Mouse (Mus musculus) ES-Bruce4 (cell line): ENCODE measurements at regions not wholly inside any gene's neighbourhood (a gene's known extent, or its start where the extent isn't known, plus 50 kb on each side); places are given as distances from the start of the nearest gene placed in this dataset.

ENCODE experiments used
- H3K27ac ChIP-seq: 2 replicates; pipeline ENCODE4 v1.5.1; 2012; ENCODE audit warnings: low read length, inconsistent platforms; ENCODE audit not compliant: insufficient read depth
- H3K27me3 ChIP-seq: 2 replicates; pipeline ENCODE4 v1.6.1; 2012; ENCODE audit warnings: mild to moderate bottlenecking, low read length, inconsistent platforms; ENCODE audit not compliant: control insufficient read depth, poor library complexity, insufficient read depth, severe bottlenecking
- H3K36me3 ChIP-seq: 2 replicates; pipeline ENCODE4 v1.6.1; 2012; ENCODE audit warnings: inconsistent platforms, mild to moderate bottlenecking, low read length, moderate library complexity; ENCODE audit not compliant: control insufficient read depth, poor library complexity, insufficient read depth, severe bottlenecking
- H3K4me1 ChIP-seq: one replicate; pipeline ENCODE4 v1.8.1; 2011; ENCODE audit warnings: low read length; ENCODE audit not compliant: control insufficient read depth, insufficient read depth
- H3K4me3 ChIP-seq: 2 replicates; pipeline ENCODE4 v1.5.1; 2011; ENCODE audit warnings: low read depth, mild to moderate bottlenecking, low read length
- H3K9ac ChIP-seq: 2 replicates; pipeline ENCODE4 v1.6.1; 2012; ENCODE audit warnings: low read depth, mild to moderate bottlenecking, inconsistent platforms; ENCODE audit not compliant: poor library complexity, severe bottlenecking
- H3K9me3 ChIP-seq: replicated peaks from 2 replicates; pipeline ENCODE4 v1.6.1; 2012; ENCODE audit warnings: mild to moderate bottlenecking, low read length, inconsistent platforms; ENCODE audit not compliant: control insufficient read depth, poor library complexity, insufficient read depth, severe bottlenecking
- CTCF ChIP-seq: IDR thresholded peaks from one replicate; pipeline ENCODE4 v1.8.1; 2011; ENCODE audit warnings: low read depth, low read length
- EP300 ChIP-seq: IDR thresholded peaks from 2 replicates; pipeline ENCODE4 v1.6.1; 2011; ENCODE audit warnings: low read depth, low read length; ENCODE audit not compliant: insufficient read depth
- POLR2A ChIP-seq: IDR thresholded peaks from one replicate; pipeline ENCODE4 v1.8.1; 2011; ENCODE audit warnings: low read length; ENCODE audit not compliant: insufficient read depth

GRCm38 (mm10) chr16:49493881-49494280 is 205.2 kb upstream of the Ift57 start:
- Histone ChIP-seq H3K9ac (no peak overlapping the region), H3K4me3 (no peak overlapping the region), H3K9me3 (peaks cover 9% of the 10 kb centered on the region), H3K27ac (no peak overlapping the region), H3K36me3 (no peaks in the 10 kb centered on the region), H3K27me3 (no peaks in the 10 kb centered on the region), H3K4me1 (no peaks in the 10 kb centered on the region)
- TF ChIP-seq CTCF (no peak), EP300 (no peak), POLR2A (no peak)

GRCm38 (mm10) chr16:49497521-49498010 is 201.5 kb upstream of the Ift57 start:
- no peaks in the 10 kb centered on the region for H3K36me3 ChIP-seq
- no peaks in the 10 kb centered on the region for H3K4me1 ChIP-seq
- no peak overlapping the region for H3K4me3 ChIP-seq
- H3K9me3 ChIP-seq: no peaks in the 10 kb centered on the region
- H3K9ac ChIP-seq: no peak overlapping the region
- no peak overlapping the region for H3K27ac ChIP-seq
- no peak for TF ChIP-seq EP300
- no peak for TF ChIP-seq CTCF
- no peak for TF ChIP-seq POLR2A
- H3K27me3 ChIP-seq: no peaks in the 10 kb centered on the region

- Histone ChIP-seq H3K27ac (no peak overlapping the region), H3K4me3 (no peak overlapping the region), H3K9me3 (no peaks in the 10 kb centered on the region), H3K36me3 (no peaks in the 10 kb centered on the region), H3K9ac (no peak overlapping the region), H3K4me1 (no peaks in the 10 kb centered on the region), H3K27me3 (no peaks in the 10 kb centered on the region)
- TF ChIP-seq EP300: no peak
- peak; percentile 17 for TF ChIP-seq CTCF
Observed at GRCm38 (mm10) chr16:49500818-49501217, 198.2 kb upstream of the Ift57 start.

- H3K27ac ChIP-seq: no peak overlapping the region
- H3K27me3 ChIP-seq: no peaks in the 10 kb centered on the region
- no peak for TF ChIP-seq EP300
- no peak for TF ChIP-seq CTCF
- TF ChIP-seq POLR2A: no peak
- no peak overlapping the region for H3K9ac ChIP-seq
- H3K9me3 ChIP-seq: no peaks in the 10 kb centered on the region
- no peaks in the 10 kb centered on the region for H3K4me1 ChIP-seq
- no peaks in the 10 kb centered on the region for H3K36me3 ChIP-seq
- H3K4me3 ChIP-seq: no peak overlapping the region
Observed at GRCm38 (mm10) chr16:49503897-49504413, 195.1 kb upstream of the Ift57 start.

GRCm38 (mm10) chr16:49504669-49505068 is 194.4 kb upstream of the Ift57 start:
- Histone ChIP-seq H3K27me3 (no peaks in the 10 kb centered on the region), H3K4me1 (no peaks in the 10 kb centered on the region), H3K36me3 (no peaks in the 10 kb centered on the region), H3K27ac (no peak overlapping the region), H3K9me3 (no peaks in the 10 kb centered on the region), H3K4me3 (no peak overlapping the region), H3K9ac (no peak overlapping the region)
- TF ChIP-seq CTCF (no peak), POLR2A (no peak), EP300 (no peak)

GRCm38 (mm10) chr16:49505271-49505670 is 193.8 kb upstream of the Ift57 start:
- Histone ChIP-seq H3K4me1 (no peaks in the 10 kb centered on the region), H3K9ac (no peak overlapping the region), H3K4me3 (no peak overlapping the region), H3K9me3 (no peaks in the 10 kb centered on the region), H3K36me3 (no peaks in the 10 kb centered on the region), H3K27me3 (no peaks in the 10 kb centered on the region), H3K27ac (no peak overlapping the region)
- TF ChIP-seq EP300 (no peak), POLR2A (no peak), CTCF (no peak)
